Mouse (Mus musculus) lung, postnatal 10 days (tissue): Measurements from ENCODE around the gene Ctsh.

Source experiments
- DNase-seq: peaks from one replicate; pipeline ENCODE4 v3.0.0; 2021

The Ctsh gene

GRCm38 (mm10) chr9:90113651-90114566 is 60.0 kb downstream of the Ctsh start:
- peak; percentile 95 for DNase-seq

- peak; percentile 97 for DNase-seq
Observed at GRCm38 (mm10) chr9:90114567-90115307, 60.8 kb downstream of the Ctsh start, which contains the start of gene Morf4l1. Gene Morf4l1, minus strand, starts transcription at chr9:90114774.

GRCm38 (mm10) chr9:90115308-90115700 is 61.4 kb downstream of the Ctsh start:
- no peak for DNase-seq

- no peak for DNase-seq
Observed at GRCm38 (mm10) chr9:90117234-90117633, 63.3 kb downstream of the Ctsh start.

- DNase-seq = no peak
Observed at GRCm38 (mm10) chr9:90122246-90122740, 68.3 kb downstream of the Ctsh start.

GRCm38 (mm10) chr9:90124156-90124872 is 70.4 kb downstream of the Ctsh start:
- DNase-seq = no peak

GRCm38 (mm10) chr9:90124873-90125245 is 70.9 kb downstream of the Ctsh start:
- DNase-seq = peak; percentile 61
